Mouse (Mus musculus) small intestine, adult 2 months (tissue): ENCODE results near the gene Mrpl14.

Source experiments
- CTCF ChIP-seq: fragments of 200-500 bp; IDR thresholded peaks from 2 replicates; pipeline ENCODE4 v1.5.1; 2012; ENCODE audit warnings: low read depth, mild to moderate bottlenecking, control low read depth, inconsistent platforms, low read length, moderate library complexity, mixed read lengths; ENCODE audit not compliant: insufficient replicate concordance, insufficient read length; ENCODE audit errors: extremely low read depth
- POLR2A ChIP-seq: fragments of 200-500 bp; IDR thresholded peaks from 2 replicates; pipeline ENCODE4 v1.6.1; 2012; ENCODE audit warnings: low read depth, mild to moderate bottlenecking, control low read depth, inconsistent platforms, low read length, moderate library complexity

DNA sequence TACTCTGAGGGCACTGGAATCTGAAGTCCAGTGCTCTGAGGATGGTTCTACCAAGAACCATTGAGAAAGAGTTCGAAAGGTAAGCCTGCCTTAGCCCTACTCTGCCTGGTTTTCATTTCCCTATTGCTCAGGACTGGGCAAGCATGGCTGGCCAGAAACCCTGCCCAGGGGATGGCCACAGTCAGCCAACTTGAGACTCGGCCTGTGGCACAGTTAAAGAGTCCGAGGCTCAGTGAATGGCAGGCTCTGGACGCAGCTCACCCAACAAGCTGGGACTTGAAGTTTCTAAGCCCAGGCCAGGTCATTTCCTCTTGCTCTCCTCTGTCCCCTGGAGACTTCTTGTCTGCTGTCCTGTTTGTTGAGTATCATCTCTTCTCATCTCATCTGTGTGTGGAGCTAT lies 44.6 kb downstream of the Mrpl14 start:
- no peak for TF ChIP-seq CTCF
- no peak for TF ChIP-seq POLR2A
